Mouse (Mus musculus) ES-E14 (cell line): Measurements from ENCODE around the gene Egfr.

ENCODE experiments used
- CHD2 ChIP-seq: IDR thresholded peaks from 2 replicates; pipeline ENCODE4 v1.6.1; 2014; ENCODE audit warnings: mild to moderate bottlenecking, low read depth, low read length, inconsistent platforms
- HCFC1 ChIP-seq: IDR thresholded peaks from 2 replicates; pipeline ENCODE4 v1.6.1; 2012; ENCODE audit warnings: low read length, inconsistent platforms, borderline replicate concordance; ENCODE audit not compliant: insufficient read depth
- MAFK ChIP-seq: IDR thresholded peaks from 2 replicates; pipeline ENCODE4 v1.6.1; 2014; ENCODE audit warnings: mild to moderate bottlenecking, low read depth, low read length, inconsistent platforms; ENCODE audit not compliant: insufficient read depth
- ZC3H11A ChIP-seq: IDR thresholded peaks from 2 replicates; pipeline ENCODE4 v1.6.1; 2012; ENCODE audit warnings: low read depth, mild to moderate bottlenecking, inconsistent platforms, low read length, borderline replicate concordance
- ZNF384 ChIP-seq: IDR thresholded peaks from 2 replicates; pipeline ENCODE4 v1.6.1; 2012; ENCODE audit warnings: low read depth, low read length, inconsistent platforms

GRCm38 (mm10) chr11:16770966-16771365, 19.0 kb downstream of the Egfr start:
- TF ChIP-seq CHD2, result no peak
- no peak for TF ChIP-seq ZNF384
- no peak for TF ChIP-seq ZC3H11A
- TF ChIP-seq HCFC1, result no peak
- TF ChIP-seq MAFK, result no peak
